Mouse (Mus musculus) myocyte (in vitro differentiated cells): ENCODE results near the gene Gm17409.

Source experiments
- CEBPB ChIP-seq: IDR thresholded peaks from 2 replicates; pipeline ENCODE4 v1.6.1; 2011; ENCODE audit warnings: mild to moderate bottlenecking, moderate library complexity; ENCODE audit not compliant: poor library complexity, insufficient read depth, severe bottlenecking
- E2F4 ChIP-seq: IDR thresholded peaks from one replicate; pipeline ENCODE4 v1.6.1; 2011; ENCODE audit warnings: mild to moderate bottlenecking, control low read depth, moderate library complexity; ENCODE audit not compliant: insufficient read depth
- MYOD1 ChIP-seq, 3 experiments: IDR thresholded peaks; one replicate each; pipeline ENCODE4 v1.6.1; 2011; ENCODE audit warnings: control low read depth in 2 of 3, low read depth in 2 of 3, mild to moderate bottlenecking in 2 of 3, moderate library complexity in 1 of 3; ENCODE audit not compliant: insufficient read length in 2 of 3, control insufficient read depth in 1 of 3
- MYOG ChIP-seq, 3 experiments: IDR thresholded peaks; one replicate each; pipeline ENCODE4 v1.6.1; 2011; ENCODE audit warnings: control low read depth in 2 of 3, low read depth in 2 of 3, mild to moderate bottlenecking in 2 of 3; ENCODE audit not compliant: insufficient read length in 2 of 3, control insufficient read depth in 1 of 3, insufficient read depth in 1 of 3
- POLR2A ChIP-seq: IDR thresholded peaks from one replicate; pipeline ENCODE4 v1.6.1; 2011; ENCODE audit warnings: low read depth, mild to moderate bottlenecking, control low read depth, moderate library complexity; ENCODE audit not compliant: insufficient read length
- TCF12 ChIP-seq: IDR thresholded peaks from one replicate; pipeline ENCODE4 v1.6.1; 2011; ENCODE audit warnings: mild to moderate bottlenecking, control low read depth; ENCODE audit not compliant: poor library complexity, insufficient read depth, severe bottlenecking
- TCF3 ChIP-seq: IDR thresholded peaks from one replicate; pipeline ENCODE4 v1.6.1; 2011; ENCODE audit warnings: low read depth, control low read depth; ENCODE audit not compliant: insufficient read length

DNA sequence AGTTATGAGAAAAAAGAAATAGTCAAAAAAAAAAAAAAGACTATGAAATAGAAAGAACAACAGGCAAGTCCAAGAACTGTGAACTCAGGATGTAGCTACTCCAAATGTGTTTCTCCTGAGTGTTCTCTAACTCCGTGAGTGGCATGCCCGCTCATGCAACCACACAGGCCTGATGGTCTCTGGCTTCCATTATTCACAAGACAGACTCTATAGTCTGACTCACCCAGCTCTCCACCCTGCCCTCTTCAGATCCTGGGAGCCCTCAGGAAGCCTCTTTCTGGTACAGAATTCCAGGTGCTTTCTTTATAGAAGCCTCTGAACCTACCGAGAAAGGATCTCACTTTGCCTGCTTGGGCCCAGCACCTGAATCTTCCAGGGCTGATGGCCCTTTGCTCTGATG lies 15.8 kb downstream of the Gm17409 start:
- TF ChIP-seq POLR2A (no peak), MYOD1 (IDR thresholded peaks at IDR 0.05; ENCODE audit: control insufficient read depth in 1 of 3, insufficient read length in 2 of 3, low read depth in 2 of 3) (no peak), E2F4 (no peak), TCF3 (no peak), CEBPB (no peak), MYOG (IDR thresholded peaks at IDR 0.05; ENCODE audit: control insufficient read depth in 1 of 3, insufficient read depth in 1 of 3, insufficient read length in 2 of 3, low read depth in 2 of 3) (no peak), TCF12 (no peak)
